Mouse (Mus musculus): ENCODE measurements around the gene Mtrf1l.

Mtrf1l gene

GRCm38 (mm10) chr10:5805243-5805730, 18.4 kb downstream of the Mtrf1l start, which contains the start of gene Fbxo5:
Gene Fbxo5 (minus strand): TSS chr10:5805600.
- peak; percentile 91 for ATAC-seq (ENCODE audit: insufficient number of reproducible peaks, low FRiP score, low TSS enrichment)

GRCm38 (mm10) chr10:5804691-5805156, 19.0 kb downstream of the Mtrf1l start:
- no peak; the same call in 1 of the 2 replicates for ATAC-seq (ENCODE audit: insufficient number of reproducible peaks, low FRiP score, low TSS enrichment)

- ATAC-seq (ENCODE audit: insufficient number of reproducible peaks, low FRiP score, low TSS enrichment): no peak
Measured at GRCm38 (mm10) chr10:5803739-5804138, 20.0 kb downstream of the Mtrf1l start.

GRCm38 (mm10) chr10:5802866-5803265, 20.8 kb downstream of the Mtrf1l start:
- no peak for ATAC-seq (ENCODE audit: insufficient number of reproducible peaks, low FRiP score, low TSS enrichment)

- no peak for ATAC-seq (ENCODE audit: insufficient number of reproducible peaks, low FRiP score, low TSS enrichment)
Measured at GRCm38 (mm10) chr10:5800490-5800889, 23.2 kb downstream of the Mtrf1l start.

GRCm38 (mm10) chr10:5798069-5798468, 25.6 kb downstream of the Mtrf1l start:
- no peak for ATAC-seq (ENCODE audit: insufficient number of reproducible peaks, low FRiP score, low TSS enrichment)

- ATAC-seq (ENCODE audit: insufficient number of reproducible peaks, low FRiP score, low TSS enrichment): no peak
Measured at GRCm38 (mm10) chr10:5790657-5791056, 33.1 kb downstream of the Mtrf1l start.

GRCm38 (mm10) chr10:5786923-5787322, 36.8 kb downstream of the Mtrf1l start:
- no peak for ATAC-seq (ENCODE audit: insufficient number of reproducible peaks, low FRiP score, low TSS enrichment)

All from cerebellum, adult (tissue).